Mouse (Mus musculus): Measurements from ENCODE around the gene Selenoo.
A peak's percentile ranks its signal among the peaks of the same experiment; 100 is the strongest.

Gene Selenoo

GRCm38 (mm10) chr15:89147895-89148294, 59.0 kb downstream of the Selenoo start:
- no peak for DNase-seq (ENCODE audit: low read depth in 2 of 2, low spot score in 2 of 2)

- no peak for DNase-seq (ENCODE audit: low read depth in 2 of 2, low spot score in 2 of 2)
Observed at GRCm38 (mm10) chr15:89148496-89149270, 59.8 kb downstream of the Selenoo start.

GRCm38 (mm10) chr15:89149271-89150040, 60.6 kb downstream of the Selenoo start, which contains the start of gene Mapk11:
Gene Mapk11 (minus strand): TSS chr15:89149628.
- DNase-seq (ENCODE audit: low read depth in 2 of 2, low spot score in 2 of 2) = peak in 1 of 2 experiments; percentile 39

Measured in CD8-positive naive resting alpha-beta T cell, adult 2 months (primary cell).